Mouse (Mus musculus) embryonic fibroblast, embryonic 13.5 days (primary cell): ENCODE results near the gene Ext2. TPM values are rescaled to one million over a fixed set of nuclear protein-coding genes. Genes with fewer than 3 reads are reported as not detected.

Experiments
- H3K27ac ChIP-seq: 2 replicates; pipeline ENCODE4 v1.5.1; 2012; ENCODE audit warnings: low read length, control low read depth, inconsistent platforms; ENCODE audit not compliant: insufficient read depth
- H3K4me1 ChIP-seq: 2 replicates; pipeline ENCODE4 v1.6.1; 2011; ENCODE audit warnings: low read length; ENCODE audit not compliant: control insufficient read depth, insufficient read depth
- H3K4me3 ChIP-seq: 2 replicates; pipeline ENCODE4 v1.5.1; 2011; ENCODE audit warnings: mild to moderate bottlenecking, control low read depth, low read length; ENCODE audit not compliant: insufficient read depth
- CTCF ChIP-seq: IDR thresholded peaks from 2 replicates; pipeline ENCODE4 v1.5.1; 2011; ENCODE audit warnings: mild to moderate bottlenecking, control low read depth, low read length, moderate library complexity, borderline replicate concordance; ENCODE audit not compliant: insufficient read depth
- POLR2A ChIP-seq: IDR thresholded peaks from 2 replicates; pipeline ENCODE4 v1.6.1; 2011; ENCODE audit warnings: low read depth, mild to moderate bottlenecking, control low read depth, low read length, moderate library complexity
- polyA plus RNA-seq: library from polyadenylated mRNA; stranded (reverse); fragments of >200 nt; gene quantifications from 2 replicates; pipeline ENCODE4 v1.2.4, GENCODE M21; 2011; ENCODE audit warnings: low read depth; ENCODE audit not compliant: missing spikeins, insufficient read length

Ext2 gene
- polyA plus RNA-seq, 1 experiment = 118 TPM

GRCm38 (mm10) chr2:93779081-93779896 lies 43.1 kb downstream of the Ext2 start:
- TF ChIP-seq CTCF (no peak), POLR2A (no peak)
- H3K4me1 ChIP-seq = peaks cover 28% of the 10 kb centered on the region
- H3K27ac ChIP-seq = no peak overlapping the region
- H3K4me3 ChIP-seq = no peak overlapping the region

GRCm38 (mm10) chr2:93778616-93779015 lies 43.8 kb downstream of the Ext2 start:
- Histone ChIP-seq H3K27ac (no peak overlapping the region), H3K4me3 (no peak overlapping the region), H3K4me1 (peaks cover 32% of the 10 kb centered on the region)
- TF ChIP-seq POLR2A (no peak), CTCF (no peak)

GRCm38 (mm10) chr2:93777056-93777430 lies 45.3 kb downstream of the Ext2 start:
- peak overlapping the region; percentile 88 for H3K27ac ChIP-seq
- peaks cover 35% of the 10 kb centered on the region for H3K4me1 ChIP-seq
- TF ChIP-seq POLR2A = no peak
- TF ChIP-seq CTCF = no peak
- no peak overlapping the region for H3K4me3 ChIP-seq

GRCm38 (mm10) chr2:93776267-93777055 lies 45.9 kb downstream of the Ext2 start:
- no peak for TF ChIP-seq POLR2A
- TF ChIP-seq CTCF = no peak
- Histone ChIP-seq H3K27ac (peak overlapping the region; percentile 88), H3K4me3 (no peak overlapping the region), H3K4me1 (peaks cover 35% of the 10 kb centered on the region)

DNA sequence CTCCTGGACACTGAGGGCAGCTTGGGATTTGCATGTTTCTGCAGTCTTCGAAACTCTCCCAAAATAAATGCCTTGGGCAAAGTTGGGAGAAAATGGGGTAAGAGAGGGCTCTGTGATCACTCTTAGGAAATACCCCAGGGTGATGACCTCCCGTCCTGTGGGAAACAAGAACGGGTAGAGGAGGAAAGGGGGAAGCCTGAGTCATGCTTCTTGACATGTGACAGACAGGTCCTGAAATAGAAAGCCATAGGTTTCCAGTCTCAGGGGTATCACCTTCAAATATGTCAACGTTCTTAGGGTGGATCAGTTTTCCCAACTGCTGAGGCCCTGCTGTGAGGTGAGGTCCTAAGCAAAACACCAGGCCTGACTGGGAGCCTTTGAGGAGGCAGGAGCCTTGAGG lies 46.9 kb downstream of the Ext2 start:
- H3K27ac ChIP-seq = peak overlapping the region; percentile 52
- H3K4me1 ChIP-seq = peaks cover 35% of the 10 kb centered on the region
- TF ChIP-seq POLR2A (no peak), CTCF (no peak)
- H3K4me3 ChIP-seq = no peak overlapping the region

- TF ChIP-seq POLR2A (no peak), CTCF (no peak)
- no peak overlapping the region for H3K4me3 ChIP-seq
- peaks cover 35% of the 10 kb centered on the region for H3K4me1 ChIP-seq
- peak overlapping the region; percentile 52 for H3K27ac ChIP-seq
Measured at GRCm38 (mm10) chr2:93774946-93775345, 47.4 kb downstream of the Ext2 start.

- Histone ChIP-seq H3K4me3 (no peak overlapping the region), H3K27ac (no peak overlapping the region), H3K4me1 (peaks cover 31% of the 10 kb centered on the region)
- TF ChIP-seq POLR2A = no peak
- TF ChIP-seq CTCF = no peak
Measured at GRCm38 (mm10) chr2:93772765-93773085, 49.6 kb downstream of the Ext2 start.

- Histone ChIP-seq H3K4me3 (no peak overlapping the region), H3K4me1 (peaks cover 28% of the 10 kb centered on the region), H3K27ac (no peak overlapping the region)
- TF ChIP-seq POLR2A = no peak
Measured at GRCm38 (mm10) chr2:93772054-93772764, 50.2 kb downstream of the Ext2 start.

GRCm38 (mm10) chr2:93770895-93771294 lies 51.5 kb downstream of the Ext2 start:
- TF ChIP-seq CTCF (no peak), POLR2A (no peak)
- Histone ChIP-seq H3K4me3 (no peak overlapping the region), H3K27ac (no peak overlapping the region), H3K4me1 (peaks cover 20% of the 10 kb centered on the region)
